Mouse (Mus musculus): Measurements from ENCODE around the gene Olfr575. TPM values are rescaled to one million over a fixed set of nuclear protein-coding genes. Genes with fewer than 3 reads are reported as not detected.

Olfr575 gene
- polyA plus RNA-seq, 1 experiment = not detected

GRCm38 (mm10) chr7:102919632-102920031 lies 38.9 kb downstream of the Olfr575 start:
- peak; percentile 81 for DNase-seq (ENCODE audit: low read depth)
- TF ChIP-seq CTCF (IDR thresholded peaks at IDR 0.05; ENCODE audit: borderline replicate concordance, extremely low read depth, insufficient read depth, insufficient read length) (peak; percentile 47; the same call in 1 of the 2 replicates), POLR2A (IDR thresholded peaks at IDR 0.05; ENCODE audit: borderline replicate concordance, extremely low read depth, insufficient read depth, insufficient read length, poor library complexity, severe bottlenecking) (no peak)

- no peak for TF ChIP-seq CTCF (IDR thresholded peaks at IDR 0.05; ENCODE audit: borderline replicate concordance, extremely low read depth, insufficient read depth, insufficient read length)
- no peak for TF ChIP-seq POLR2A (IDR thresholded peaks at IDR 0.05; ENCODE audit: borderline replicate concordance, extremely low read depth, insufficient read depth, insufficient read length, poor library complexity, severe bottlenecking)
- no peak for DNase-seq (ENCODE audit: low read depth)
These were observed 41.3 kb downstream of the Olfr575 start, which contains the start of gene Olfr571 for GRCm38 (mm10) chr7:102917032-102917875. TSS of gene Olfr571 (minus strand) at chr7:102917536.

GRCm38 (mm10) chr7:102916405-102916804 lies 42.2 kb downstream of the Olfr575 start:
- TF ChIP-seq CTCF (IDR thresholded peaks at IDR 0.05; ENCODE audit: borderline replicate concordance, extremely low read depth, insufficient read depth, insufficient read length) (no peak), POLR2A (IDR thresholded peaks at IDR 0.05; ENCODE audit: borderline replicate concordance, extremely low read depth, insufficient read depth, insufficient read length, poor library complexity, severe bottlenecking) (no peak)
- no peak for DNase-seq (ENCODE audit: low read depth)

GRCm38 (mm10) chr7:102915261-102915660 lies 43.3 kb downstream of the Olfr575 start:
- TF ChIP-seq CTCF (IDR thresholded peaks at IDR 0.05; ENCODE audit: borderline replicate concordance, extremely low read depth, insufficient read depth, insufficient read length) = no peak
- TF ChIP-seq POLR2A (IDR thresholded peaks at IDR 0.05; ENCODE audit: borderline replicate concordance, extremely low read depth, insufficient read depth, insufficient read length, poor library complexity, severe bottlenecking) = no peak
- DNase-seq (ENCODE audit: low read depth) = peak; percentile 3

Other genes starting within 250 kb of the Olfr575 start
- not detected in 2 replicates for gene Olfr33, start 239.7 kb downstream of the Olfr575 start, polyA plus RNA-seq (2012; rRNA removed)
- gene Olfr559, start 231.3 kb downstream of the Olfr575 start, polyA plus RNA-seq (2012; rRNA removed) = not detected in 2 replicates
- gene Olfr560, start 199.4 kb downstream of the Olfr575 start, polyA plus RNA-seq (2012; rRNA removed) = not detected in 2 replicates
- 0.15 and 0.18 TPM in 2 replicates for gene Olfr78, start 199.3 kb downstream of the Olfr575 start, polyA plus RNA-seq (2012; rRNA removed)
- not detected in 2 replicates for gene Olfr561, start 187.6 kb downstream of the Olfr575 start, polyA plus RNA-seq (2012; rRNA removed)
- gene Olfr564, start 155.3 kb downstream of the Olfr575 start, polyA plus RNA-seq (2012; rRNA removed) = not detected in 2 replicates
- not detected in 2 replicates for gene Olfr566, start 100.0 kb downstream of the Olfr575 start, polyA plus RNA-seq (2012; rRNA removed)
- not detected in 2 replicates for gene Olfr568, start 81.7 kb downstream of the Olfr575 start, polyA plus RNA-seq (2012; rRNA removed)
- gene Olfr569, start 67.9 kb downstream of the Olfr575 start, polyA plus RNA-seq (2012; rRNA removed) = not detected in 2 replicates
- not detected in 2 replicates for gene Olfr570, start 64.2 kb downstream of the Olfr575 start, polyA plus RNA-seq (2012; rRNA removed)
- gene Olfr571, start 41.2 kb downstream of the Olfr575 start, polyA plus RNA-seq (2012; rRNA removed) = not detected in 2 replicates
- not detected in 2 replicates for gene Olfr572, start 34.4 kb downstream of the Olfr575 start, polyA plus RNA-seq (2012; rRNA removed)
- gene Olfr573-ps1, start 16.2 kb downstream of the Olfr575 start, polyA plus RNA-seq (2012; rRNA removed) = not detected in 2 replicates
- gene Olfr574, start 10.3 kb downstream of the Olfr575 start, polyA plus RNA-seq (2012; rRNA removed) = 0.08 TPM in 1 of 2 replicates, not detected in the other
- gene Olfr576, start 3.9 kb upstream of the Olfr575 start, polyA plus RNA-seq (2012; rRNA removed) = not detected in 2 replicates
- not detected in 2 replicates for gene Olfr577, start 17.2 kb upstream of the Olfr575 start, polyA plus RNA-seq (2012; rRNA removed)
- not detected in 2 replicates for gene Olfr578, start 30.5 kb upstream of the Olfr575 start, polyA plus RNA-seq (2012; rRNA removed)
- not detected in 2 replicates for gene Olfr582, start 79.2 kb upstream of the Olfr575 start, polyA plus RNA-seq (2012; rRNA removed)
- not detected in 2 replicates for gene Olfr583, start 92.5 kb upstream of the Olfr575 start, polyA plus RNA-seq (2012; rRNA removed)
- not detected in 2 replicates for gene Olfr584, start 123.1 kb upstream of the Olfr575 start, polyA plus RNA-seq (2012; rRNA removed)
- gene Olfr585, start 138.9 kb upstream of the Olfr575 start, polyA plus RNA-seq (2012; rRNA removed) = not detected in 2 replicates
- gene Olfr586, start 166.9 kb upstream of the Olfr575 start, polyA plus RNA-seq (2012; rRNA removed) = not detected in 2 replicates
- gene Olfr588-ps1, start 182.1 kb upstream of the Olfr575 start, polyA plus RNA-seq (2012; rRNA removed) = not detected in 2 replicates
- not detected in 2 replicates for gene Olfr589, start 197.6 kb upstream of the Olfr575 start, polyA plus RNA-seq (2012; rRNA removed)
- not detected in 2 replicates for gene Olfr591, start 219.6 kb upstream of the Olfr575 start, polyA plus RNA-seq (2012; rRNA removed)
- gene Olfr592, start 226.0 kb upstream of the Olfr575 start, polyA plus RNA-seq (2012; rRNA removed) = not detected in 2 replicates

Data from brain, embryonic 14.5 days (tissue).